Mouse (Mus musculus): ENCODE results near the gene Sec24c.

DNA sequence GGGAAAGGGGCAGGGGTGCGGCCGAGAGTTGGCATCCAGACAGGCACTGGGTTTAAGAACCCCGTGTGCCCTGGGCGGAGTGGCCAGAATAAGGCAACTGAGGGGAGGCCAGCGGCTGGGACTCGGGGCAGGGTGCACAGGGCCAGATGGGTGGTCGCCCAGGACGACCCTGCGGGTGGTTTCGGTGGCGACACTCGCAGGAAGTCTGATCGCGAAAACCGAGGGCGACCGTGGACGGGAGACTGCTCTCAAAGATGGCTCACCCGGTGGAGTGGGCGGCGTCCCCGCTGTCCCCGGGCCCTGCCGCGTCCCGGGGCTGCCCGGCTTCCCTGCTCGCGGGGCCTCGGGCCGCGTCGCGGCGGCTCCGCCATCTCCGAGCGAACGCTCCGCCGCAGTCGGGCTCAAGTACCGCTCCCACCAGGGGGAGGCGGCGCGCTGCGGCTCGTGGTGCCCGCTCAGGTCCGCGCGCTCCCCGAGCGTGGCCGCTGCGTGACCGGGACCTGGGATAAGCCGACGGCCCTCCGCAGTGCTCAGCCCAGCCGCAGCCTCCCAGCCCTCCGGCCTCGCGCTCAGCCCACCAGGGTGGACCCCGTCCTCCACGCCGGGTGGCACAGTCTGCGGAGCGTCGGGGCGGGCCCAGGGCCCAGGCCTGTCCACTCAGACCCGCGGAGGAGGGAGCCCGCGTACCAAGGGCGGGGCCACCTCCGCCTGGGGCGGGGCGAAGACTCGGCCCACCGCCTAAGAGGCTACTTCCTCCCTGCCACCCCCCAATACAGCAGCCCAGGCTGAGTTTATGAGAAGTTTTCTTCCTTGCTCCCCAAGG lies 60.1 kb downstream of the Sec24c start, which contains the start of gene Ndst2:
- peak; percentile 36 for TF ChIP-seq CTCF (IDR thresholded peaks at IDR 0.05)
- TF ChIP-seq EP300 (IDR thresholded peaks at IDR 0.05; ENCODE audit: insufficient read depth, low read depth, low read length) = no peak; the same call in 1 of the 2 replicates
- TF ChIP-seq POLR2A (IDR thresholded peaks at IDR 0.05; ENCODE audit: insufficient read depth, low read depth, low read length) = peak; percentile 68
